In the genomic region with DNA sequence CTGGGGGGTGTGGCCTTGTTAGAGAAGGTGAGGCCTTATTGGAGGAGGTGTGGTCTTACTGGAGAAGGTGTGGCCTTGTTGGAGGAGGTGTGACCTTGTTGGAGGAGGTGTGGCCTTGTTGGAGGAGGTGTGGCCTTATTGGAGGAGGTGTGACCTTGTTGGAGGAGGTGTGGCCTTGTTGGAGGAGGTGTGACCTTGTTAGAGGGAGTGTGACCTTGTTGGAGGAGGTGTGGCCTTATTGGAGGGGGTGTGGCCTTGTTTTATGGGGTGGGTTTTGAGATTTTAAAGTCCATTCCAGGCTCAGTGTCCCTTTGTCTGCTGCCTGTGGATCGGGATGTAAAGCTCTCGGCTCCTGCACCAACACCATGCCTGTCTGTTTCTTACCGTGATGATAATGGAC, we compare ENCODE assay signal across 23 mouse cellular contexts. TPM values are rescaled to one million over a fixed set of nuclear protein-coding genes. Genes with fewer than 3 reads are reported as not detected.
DNase-seq lines count a peak whose midpoint lies in the region; ATAC-seq lines count a peak whose summit lies in the region.
"Had no signal": no experiment of that assay in that cellular context is flagged by ENCODE, and none has a peak within 500 bp of the region (broad histone marks: within the 10 kb centered on the region; RNA-seq: fewer than 3 reads in every experiment).

No protein-coding gene starts in this region.

- H3K9me3 ChIP-seq in heart, embryonic 11.5 days (replicated peaks; ENCODE audit: control insufficient read depth, low read length), result no peaks in the 10 kb centered on the region
- H3K9me3 ChIP-seq: forebrain, embryonic 10.5 days; forebrain, embryonic 13.5 days; heart, embryonic 10.5 days; hindbrain, embryonic 12.5 days; hindbrain, embryonic 15.5 days had no signal

- no peak overlapping the region for H3K9ac ChIP-seq in heart, embryonic 11.5 days (ENCODE audit: low read depth, low read length)
- H3K9ac ChIP-seq: forebrain, embryonic 13.5 days; hindbrain, embryonic 12.5 days; hindbrain, embryonic 15.5 days had no signal

- no peak overlapping the region for H3K27ac ChIP-seq in heart, embryonic 11.5 days (ENCODE audit: low read depth, low read length)
- H3K27ac ChIP-seq: forebrain, embryonic 10.5 days; forebrain, embryonic 13.5 days; heart, embryonic 10.5 days; hindbrain, embryonic 12.5 days; hindbrain, embryonic 15.5 days had no signal

- H3K4me3 ChIP-seq in heart, embryonic 11.5 days (ENCODE audit: low read depth, low read length), result no peak overlapping the region
- H3K4me3 ChIP-seq: forebrain, embryonic 10.5 days; forebrain, embryonic 13.5 days; heart, embryonic 10.5 days; hindbrain, embryonic 12.5 days; hindbrain, embryonic 15.5 days had no signal

- DNase-seq in 416B (ENCODE audit: low read depth), result peak; percentile 11
- peak; percentile 86 for DNase-seq in ES-CJ7 (ENCODE audit: low read depth, low spot score)
- DNase-seq in R1 (ENCODE audit: low read depth, low spot score), result peak; percentile 89
- DNase-seq in skeletal muscle tissue, adult 2 months (ENCODE audit: low read depth, low spot score), result peak; percentile 42
- DNase-seq in kidney, postnatal 25 days, result no peak
- DNase-seq in spleen, adult 18-20 months, result no peak
- DNase-seq: adrenal gland, postnatal 10 days; adrenal gland, postnatal 36 days; cerebellum, adult 18-20 months; cerebellum, adult 9-10 months; cerebellum, postnatal 14 days; gastrocnemius, postnatal 14 days; heart, adult 18-20 months had no signal

- no peak for ATAC-seq in heart, embryonic 11.5 days (replicated peaks; ENCODE audit: insufficient number of reproducible peaks, low FRiP score, low TSS enrichment)
- ATAC-seq: activated CD4-positive, CD25-positive, alpha-beta regulatory T cell, adult 4 months; forebrain, embryonic 13.5 days; forebrain, embryonic 16.5 days; intestine, postnatal 0 days; Patski had no signal

- WGBS in heart, embryonic 11.5 days (ENCODE audit: insufficient replicate concordance), result 79% methylated on average over 3 of the region's 3 CpGs

- H3K36me3 ChIP-seq in heart, embryonic 11.5 days (ENCODE audit: control insufficient read depth, insufficient read depth, low read length), result no peaks in the 10 kb centered on the region
- H3K36me3 ChIP-seq: forebrain, embryonic 10.5 days; heart, embryonic 10.5 days; hindbrain, embryonic 12.5 days; hindbrain, embryonic 15.5 days had no signal

- no peaks in the 10 kb centered on the region for H3K4me1 ChIP-seq in heart, embryonic 11.5 days (ENCODE audit: control insufficient read depth, insufficient read depth, low read length)
- H3K4me1 ChIP-seq: forebrain, embryonic 13.5 days; heart, embryonic 10.5 days; hindbrain, embryonic 12.5 days; hindbrain, embryonic 15.5 days had no signal

- no peak overlapping the region for H3K4me2 ChIP-seq in heart, embryonic 11.5 days
- H3K4me2 ChIP-seq: forebrain, embryonic 13.5 days; hindbrain, embryonic 12.5 days; hindbrain, embryonic 15.5 days had no signal

- H3K27me3 ChIP-seq in heart, embryonic 11.5 days (ENCODE audit: control insufficient read depth, insufficient read depth, low read length), result peaks cover 14% of the 10 kb centered on the region
- H3K27me3 ChIP-seq: forebrain, embryonic 13.5 days; hindbrain, embryonic 15.5 days had no signal

RNA-seq across cellular contexts. Expression of a gene that starts 40.6 kb away (rescaled TPM):
- polyA plus RNA-seq in heart, embryonic 11.5 days (2014; fragmentation: Nextera tagmentation; extraction: Ambion mirVana), result 0.08 and 0.31 TPM in 2 replicates

RNA-seq across cellular contexts. Expression of a gene that starts 50.2 kb away (rescaled TPM):
- 0.83 and 1.00 TPM in 2 replicates for polyA plus RNA-seq in heart, embryonic 11.5 days (2014; fragmentation: Nextera tagmentation; extraction: Ambion mirVana)

Comparison
In these comparisons a context has a peak if more than half of its experiments do, and no peak if none do; other contexts are left out.
1. DNase-seq: peak in 416B (single experiment), ES-CJ7 (single experiment), R1 (single experiment) and skeletal muscle tissue, adult 2 months (single experiment); none in kidney, postnatal 25 days (0 of 2) and spleen, adult 18-20 months (0 of 2).